Mouse (Mus musculus) lung, embryonic 14.5 days (tissue): ENCODE results near the gene Spef1. TPM values are rescaled to one million over a fixed set of nuclear protein-coding genes. Genes with fewer than 3 reads are reported as not detected.

Source experiments
- ATAC-seq: fragments of 200-750 bp; cut with Nextera tagmentation; 2 replicates; pipeline ENCODE4 v1.8.0; 2017; ENCODE audit warnings: mild to moderate bottlenecking, moderate TSS enrichment, moderate library complexity; ENCODE audit not compliant: insufficient read depth
- DNase-seq: peaks from one replicate; pipeline ENCODE4 v3.0.0-alpha.2; 2015
- H3K27ac ChIP-seq: fragments of 300-500 bp; sonication (generic); 2 replicates; pipeline ENCODE4 v1.5.1; 2014; ENCODE audit warnings: low read depth, mild to moderate bottlenecking, moderate library complexity
- H3K27me3 ChIP-seq: fragments of 300-500 bp; sonication (generic); 2 replicates; pipeline ENCODE4 v1.6.1; 2014; ENCODE audit warnings: low read length, control low read depth; ENCODE audit not compliant: insufficient read depth
- H3K36me3 ChIP-seq: fragments of 300-500 bp; sonication (generic); 2 replicates; pipeline ENCODE4 v1.6.1; 2014; ENCODE audit warnings: control low read depth; ENCODE audit not compliant: insufficient read depth
- H3K4me1 ChIP-seq: fragments of 300-500 bp; sonication (generic); 2 replicates; pipeline ENCODE4 v1.6.1; 2014; ENCODE audit warnings: antibody characterized with exemption, control low read depth; ENCODE audit not compliant: insufficient read depth
- H3K4me2 ChIP-seq: fragments of 300-500 bp; sonication (generic); 2 replicates; pipeline ENCODE4 v1.6.1; 2014; ENCODE audit warnings: mild to moderate bottlenecking
- H3K4me3 ChIP-seq: fragments of 300-500 bp; sonication (generic); 2 replicates; pipeline ENCODE4 v1.5.1; 2014; ENCODE audit warnings: low read depth, low read length
- H3K9ac ChIP-seq: fragments of 300-500 bp; sonication (generic); 2 replicates; pipeline ENCODE4 v1.6.1; 2014
- H3K9me3 ChIP-seq: fragments of 300-500 bp; sonication (generic); 2 replicates; pipeline ENCODE4 v1.6.1; 2016; ENCODE audit warnings: low read depth, low read length, control low read depth
- CTCF ChIP-seq: IDR thresholded peaks from 2 replicates; pipeline ENCODE4 v1.5.1; 2016; ENCODE audit warnings: antibody characterized with exemption, low read depth
- WGBS: fragments of 180-500 bp; shearing (Covaris S2); extraction: QIAGEN DNeasy Blood & Tissue Kit; methylation state at CpG from one replicate; pipeline ENCODE4 v1.1.7; 2014; 5-methylcytosine and 5-hydroxymethylcytosine counted together
- polyA plus RNA-seq: library from polyadenylated mRNA; unstranded; fragments of >200 nt; fragmentation: Nextera tagmentation; extraction: Ambion mirVana; gene quantifications from 2 replicates; pipeline ENCODE4 v1.2.1, GENCODE M21; 2014

Gene Spef1
- polyA plus RNA-seq, 1 experiment from 2014 or later, result 5.7 TPM

DNA sequence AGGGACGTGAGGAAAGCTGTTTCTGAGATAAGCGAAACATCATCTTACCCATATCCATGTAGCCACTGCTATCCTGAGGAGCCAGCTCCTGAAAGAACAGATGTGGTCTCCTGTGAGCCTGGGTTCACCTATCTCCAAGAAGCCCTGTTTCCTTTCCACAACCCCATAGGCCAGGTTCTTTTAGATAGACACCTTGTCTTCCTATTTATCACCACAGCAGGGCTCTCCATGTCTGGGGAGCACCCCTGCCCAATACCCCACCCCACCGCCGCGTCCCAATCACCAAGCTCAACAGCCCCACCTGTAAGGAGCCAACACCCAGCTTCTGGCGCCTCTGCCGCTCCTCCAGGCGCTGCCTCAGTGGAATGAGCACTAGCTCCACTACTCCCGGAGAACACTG lies 14.8 kb downstream of the Spef1 start:
- Histone ChIP-seq H3K9me3 (no peaks in the 10 kb centered on the region), H3K9ac (no peak overlapping the region), H3K36me3 (peaks cover 13% of the 10 kb centered on the region; the same call in 1 of the 2 replicates), H3K4me2 (no peak overlapping the region), H3K27ac (no peak overlapping the region), H3K27me3 (peaks cover 30% of the 10 kb centered on the region), H3K4me1 (peaks cover 8% of the 10 kb centered on the region), H3K4me3 (no peak overlapping the region)
- no peak for TF ChIP-seq CTCF
- ATAC-seq (no peak), DNase-seq (no peak)
- WGBS, result 52% methylated on average over 9 of the region's 9 CpGs

- Histone ChIP-seq H3K9me3 (no peaks in the 10 kb centered on the region), H3K4me1 (peaks cover 1% of the 10 kb centered on the region), H3K4me3 (peak overlapping the region; percentile 20), H3K9ac (no peak overlapping the region; the same call in 1 of the 2 replicates), H3K36me3 (peaks cover 6% of the 10 kb centered on the region; the same call in 1 of the 2 replicates), H3K4me2 (peak overlapping the region; percentile 50), H3K27ac (no peak overlapping the region), H3K27me3 (peaks cover 30% of the 10 kb centered on the region)
- WGBS, result 9% methylated on average over 43 of the region's 43 CpGs
- peak; percentile 40 for DNase-seq
- peak; percentile 37; the same call in 1 of the 2 replicates for TF ChIP-seq CTCF
- no peak for ATAC-seq
Measured at GRCm38 (mm10) chr2:131171401-131172104, 15.5 kb downstream of the Spef1 start.

GRCm38 (mm10) chr2:131170936-131171335 lies 16.1 kb downstream of the Spef1 start:
- no peak overlapping the region for H3K9ac ChIP-seq
- no peak for ATAC-seq
- H3K36me3 ChIP-seq, result 0 out of 2 replicates have a peak, but pooled peaks cover 1% of the 10 kb centered on the region
- H3K27ac ChIP-seq, result no peak overlapping the region
- H3K27me3 ChIP-seq, result peaks cover 30% of the 10 kb centered on the region
- H3K4me1 ChIP-seq, result no peaks in the 10 kb centered on the region; the same call in 1 of the 2 replicates
- H3K4me2 ChIP-seq, result peak overlapping the region; percentile 50; the same call in 1 of the 2 replicates
- no peaks in the 10 kb centered on the region for H3K9me3 ChIP-seq
- no peak for TF ChIP-seq CTCF
- H3K4me3 ChIP-seq, result 0 out of 2 replicates have a peak overlapping the region, but pooled peaks have one; percentile 20
- 19% methylated on average over 9 of the region's 9 CpGs for WGBS
- DNase-seq, result no peak

DNA sequence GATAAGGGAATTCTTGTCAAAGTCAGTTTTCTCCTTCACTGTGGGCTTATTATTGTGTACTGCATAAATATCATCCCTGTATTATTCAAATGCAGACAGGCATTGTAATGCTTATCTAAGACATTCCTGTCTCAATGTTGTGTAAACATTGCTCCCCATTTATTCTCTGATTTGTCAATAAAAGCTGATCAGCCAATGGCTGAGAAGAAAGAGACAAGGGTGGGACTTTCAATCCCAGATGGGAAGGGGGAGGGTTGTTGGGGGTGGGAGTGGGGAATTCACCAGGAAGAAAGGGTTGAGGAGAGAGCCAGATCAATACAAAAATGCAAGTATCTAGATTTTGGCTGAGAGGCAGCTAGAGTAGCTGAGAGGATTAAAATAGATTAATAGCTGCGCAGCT lies 18.2 kb downstream of the Spef1 start:
- ATAC-seq, result 0 out of 2 replicates have a peak, but pooled peaks have one; percentile 19
- no peak for TF ChIP-seq CTCF
- Histone ChIP-seq H3K27ac (no peak overlapping the region), H3K9me3 (no peaks in the 10 kb centered on the region), H3K4me3 (no peak overlapping the region), H3K4me2 (no peak overlapping the region), H3K4me1 (no peaks in the 10 kb centered on the region), H3K9ac (no peak overlapping the region), H3K36me3 (no peaks in the 10 kb centered on the region), H3K27me3 (peaks cover 30% of the 10 kb centered on the region)
- no peak for DNase-seq
- 60% methylated on average over 1 of the region's 1 CpGs for WGBS

DNA sequence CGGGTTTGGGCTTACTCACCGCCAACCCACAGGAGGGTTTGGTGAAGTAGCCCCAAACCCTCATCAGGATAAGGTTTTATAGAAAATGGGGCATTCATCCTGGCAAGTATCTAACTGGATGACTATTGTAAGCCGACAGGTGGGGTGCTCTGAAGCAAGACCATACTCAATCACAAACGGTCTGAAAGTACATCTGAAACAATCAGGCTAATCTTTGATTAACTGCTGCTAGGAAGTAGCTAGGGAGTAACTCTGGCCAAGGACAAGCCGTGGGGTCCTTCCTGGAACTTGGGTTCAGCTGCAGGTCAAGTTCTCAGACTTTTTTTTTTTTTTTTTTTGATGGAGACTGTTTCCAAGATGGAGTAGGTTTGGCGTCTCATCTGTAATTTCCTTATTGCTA lies 19.1 kb downstream of the Spef1 start:
- no peak overlapping the region for H3K27ac ChIP-seq
- no peaks in the 10 kb centered on the region for H3K9me3 ChIP-seq
- H3K4me2 ChIP-seq, result no peak overlapping the region
- no peak for TF ChIP-seq CTCF
- WGBS, result 73% methylated on average over 6 of the region's 6 CpGs
- no peak overlapping the region for H3K4me3 ChIP-seq
- H3K27me3 ChIP-seq, result peaks cover 28% of the 10 kb centered on the region
- H3K9ac ChIP-seq, result no peak overlapping the region
- no peaks in the 10 kb centered on the region for H3K4me1 ChIP-seq
- no peaks in the 10 kb centered on the region for H3K36me3 ChIP-seq
- DNase-seq (no peak), ATAC-seq (no peak)

GRCm38 (mm10) chr2:131166172-131166571 lies 20.9 kb downstream of the Spef1 start:
- H3K9ac ChIP-seq, result no peak overlapping the region
- ATAC-seq, result no peak

DNA sequence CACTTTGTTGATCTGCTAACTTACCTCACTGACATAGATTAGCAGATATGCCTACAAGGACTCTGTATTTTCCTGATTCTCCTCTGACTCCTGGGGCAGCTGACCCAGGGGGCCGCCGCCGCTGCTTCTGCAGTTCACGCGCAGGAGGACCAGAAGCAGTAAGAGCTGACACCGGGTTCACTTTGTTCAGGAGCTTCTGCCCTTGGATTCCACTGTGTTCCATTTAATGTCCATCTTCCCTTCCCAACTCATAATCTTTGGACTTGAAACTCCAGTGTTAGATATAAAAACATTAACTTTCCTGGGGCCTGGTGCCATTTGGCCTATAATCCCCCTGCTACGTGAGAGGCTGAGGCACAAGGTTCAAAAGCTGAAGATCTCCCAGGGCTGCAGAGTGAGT lies 23.2 kb downstream of the Spef1 start:
- 65% methylated on average over 7 of the region's 7 CpGs for WGBS
- DNase-seq, result no peak
- Histone ChIP-seq H3K9me3 (no peaks in the 10 kb centered on the region), H3K27ac (no peak overlapping the region), H3K4me1 (0 out of 2 replicates have a peak, but pooled peaks cover under 1% of the 10 kb centered on the region), H3K27me3 (no peaks in the 10 kb centered on the region), H3K36me3 (no peaks in the 10 kb centered on the region), H3K4me2 (no peak overlapping the region), H3K9ac (no peak overlapping the region), H3K4me3 (no peak overlapping the region)
- ATAC-seq, result no peak
- TF ChIP-seq CTCF, result no peak

More at GRCm38 (mm10) chr2:131166172-131166571, 20.9 kb downstream of the Spef1 start:
- H3K4me3 ChIP-seq, result no peak overlapping the region
- peaks cover 10% of the 10 kb centered on the region for H3K27me3 ChIP-seq
- no peaks in the 10 kb centered on the region for H3K4me1 ChIP-seq
- H3K4me2 ChIP-seq, result no peak overlapping the region
- no peak overlapping the region for H3K27ac ChIP-seq
- no peak for TF ChIP-seq CTCF
- no peaks in the 10 kb centered on the region for H3K36me3 ChIP-seq
- no peaks in the 10 kb centered on the region for H3K9me3 ChIP-seq
- DNase-seq, result no peak
- WGBS, result 85% methylated on average over 2 of the region's 2 CpGs
